Mouse (Mus musculus) spleen, postnatal 0 days (tissue): Measurements from ENCODE around the gene Pdss1. TPM values are rescaled to one million over a fixed set of nuclear protein-coding genes. Genes with fewer than 3 reads are reported as not detected.

Experiments used
- polyA plus RNA-seq: library from polyadenylated mRNA; unstranded; fragments of >200 nt; fragmentation: Nextera tagmentation; extraction: Ambion mirVana; gene quantifications from 2 replicates; pipeline ENCODE4 v1.2.1, GENCODE M21; 2015

The Pdss1 gene
- 15.5 and 17.6 TPM in 2 replicates for polyA plus RNA-seq

DNA sequence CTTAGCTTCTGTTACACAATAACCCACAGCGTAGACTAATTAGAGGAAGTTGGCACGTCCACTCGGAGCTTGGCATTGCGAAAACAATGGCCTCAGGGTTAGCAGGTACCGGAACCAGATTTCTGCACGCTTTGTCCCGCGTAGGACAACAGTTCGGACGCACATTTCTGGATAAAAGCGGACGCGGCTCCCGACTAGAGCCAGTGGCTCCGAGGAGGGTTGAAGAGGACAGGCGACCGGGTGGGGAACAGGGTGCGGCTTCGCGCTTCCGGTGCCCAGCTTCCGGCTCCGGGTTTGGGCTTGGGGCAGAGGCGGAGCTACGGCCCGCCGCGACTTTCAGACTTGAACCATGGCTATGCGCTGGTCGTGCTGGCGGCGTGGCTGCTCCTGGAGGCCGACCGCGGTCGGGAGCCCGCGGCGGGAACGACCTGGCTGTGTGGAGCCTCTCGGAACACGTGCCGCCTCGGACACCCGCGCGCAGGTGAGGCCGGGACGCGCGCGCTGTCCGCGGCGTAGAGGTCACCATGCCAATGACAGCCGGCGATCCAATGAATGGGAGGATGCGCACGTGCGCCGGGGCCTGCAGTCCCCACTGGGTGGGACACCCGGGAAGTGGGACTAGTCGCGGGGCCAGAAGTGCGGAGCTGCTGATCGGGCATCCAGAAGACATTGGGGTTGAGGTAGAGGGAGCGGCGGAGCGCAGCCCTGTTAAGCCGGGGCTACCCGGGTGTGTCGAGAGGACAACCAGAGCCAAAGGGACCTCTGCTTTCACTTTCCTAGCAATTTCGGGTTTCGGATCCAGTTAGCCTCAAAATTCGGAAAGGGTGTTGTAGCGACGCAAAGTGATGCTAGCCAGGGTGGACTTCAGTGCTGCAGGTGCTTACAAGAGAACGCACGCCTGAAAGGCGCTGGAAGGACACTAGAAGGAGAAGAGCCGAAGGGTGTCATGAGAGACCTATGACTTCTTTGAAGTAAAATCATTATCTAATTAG, at the start of gene Pdss1:
Gene Pdss1, plus strand, starts transcription at position 241 of the 992 bp plus-strand sequence.

Other genes with a start within 250 kb of the Pdss1 start
- gene Apbb1ip, start 121.4 kb upstream of the Pdss1 start, polyA plus RNA-seq: 45.2 and 45.7 TPM in 2 replicates
- gene Abi1, start 144.7 kb downstream of the Pdss1 start, polyA plus RNA-seq: 25.0 and 30.6 TPM in 2 replicates
- gene Acbd5, start 172.6 kb downstream of the Pdss1 start, polyA plus RNA-seq: 13.6 and 15.5 TPM in 2 replicates